Mouse (Mus musculus) small intestine, adult 2 months (tissue): Measurements from ENCODE around the gene Cyp2u1.

Experiments used
- CTCF ChIP-seq: fragments of 200-500 bp; IDR thresholded peaks from 2 replicates; pipeline ENCODE4 v1.5.1; 2012; ENCODE audit warnings: low read depth, mild to moderate bottlenecking, control low read depth, inconsistent platforms, low read length, moderate library complexity, mixed read lengths; ENCODE audit not compliant: insufficient replicate concordance, insufficient read length; ENCODE audit errors: extremely low read depth
- POLR2A ChIP-seq: fragments of 200-500 bp; IDR thresholded peaks from 2 replicates; pipeline ENCODE4 v1.6.1; 2012; ENCODE audit warnings: low read depth, mild to moderate bottlenecking, control low read depth, inconsistent platforms, low read length, moderate library complexity

- TF ChIP-seq CTCF (no peak), POLR2A (no peak)
These were observed 37.5 kb downstream of the Cyp2u1 start for GRCm38 (mm10) chr3:131265516-131265915.
